Mouse (Mus musculus) lung, embryonic 16.5 days (tissue): ENCODE results near the gene Naa15. TPM values are rescaled to one million over a fixed set of nuclear protein-coding genes. Genes with fewer than 3 reads are reported as not detected.
"Not testable (repeated sequence)": the region's sequence is repeated elsewhere in the genome, so short reads cannot be mapped to it uniquely, and the experiment has no call there.

Experiments
- ATAC-seq: fragments of 200-750 bp; cut with Nextera tagmentation; 2 replicates; pipeline ENCODE4 v1.8.0; 2017; ENCODE audit warnings: low read depth, mild to moderate bottlenecking, moderate library complexity
- H3K27ac ChIP-seq: fragments of 300-500 bp; sonication (generic); 2 replicates; pipeline ENCODE4 v1.5.1; 2014; ENCODE audit warnings: mild to moderate bottlenecking, control low read depth, low read length
- H3K27me3 ChIP-seq: fragments of 300-500 bp; sonication (generic); 2 replicates; pipeline ENCODE4 v1.6.1; 2014; ENCODE audit warnings: low read depth, low read length, mixed read lengths; ENCODE audit not compliant: control insufficient read depth, insufficient read depth
- H3K36me3 ChIP-seq: fragments of 300-500 bp; sonication (generic); 2 replicates; pipeline ENCODE4 v1.6.1; 2014; ENCODE audit warnings: low read length; ENCODE audit not compliant: control insufficient read depth, insufficient read depth
- H3K4me1 ChIP-seq: fragments of 300-500 bp; sonication (generic); replicated peaks from 2 replicates; pipeline ENCODE4 v1.6.1; 2014; ENCODE audit warnings: low read length, mixed read lengths; ENCODE audit not compliant: control insufficient read depth, insufficient read depth
- H3K4me2 ChIP-seq: fragments of 300-500 bp; sonication (generic); 2 replicates; pipeline ENCODE4 v1.6.1; 2014; ENCODE audit warnings: low read depth, low read length, control low read depth
- H3K4me3 ChIP-seq: fragments of 300-500 bp; sonication (generic); 2 replicates; pipeline ENCODE4 v1.5.1; 2014; ENCODE audit warnings: mild to moderate bottlenecking, low read length, control low read depth
- H3K9ac ChIP-seq: fragments of 300-500 bp; sonication (generic); 2 replicates; pipeline ENCODE4 v1.6.1; 2014; ENCODE audit warnings: low read length, control low read depth
- H3K9me3 ChIP-seq: fragments of 300-500 bp; sonication (generic); 2 replicates; pipeline ENCODE4 v1.6.1; 2016; ENCODE audit warnings: low read length; ENCODE audit not compliant: control insufficient read depth
- WGBS: fragments of 180-500 bp; shearing (Covaris S2); extraction: QIAGEN DNeasy Blood & Tissue Kit; methylation state at CpG from one replicate; pipeline ENCODE4 v1.1.7; 2014; 5-methylcytosine and 5-hydroxymethylcytosine counted together
- polyA plus RNA-seq: library from polyadenylated mRNA; unstranded; fragments of >200 nt; fragmentation: Nextera tagmentation; extraction: Ambion mirVana; gene quantifications from 2 replicates; pipeline ENCODE4 v1.2.1, GENCODE M21; 2015

Naa15 gene
- polyA plus RNA-seq, 1 experiment from 2014 or later: 30.0 TPM

- under 1% methylated on average over 29 of the region's 30 CpGs for WGBS
- H3K36me3 ChIP-seq: 0 out of 2 replicates have a peak, but pooled peaks cover 2% of the 10 kb centered on the region
- peak overlapping the region; percentile 91 for H3K27ac ChIP-seq
- peak; percentile 70 for ATAC-seq
- H3K9ac ChIP-seq: peak overlapping the region; percentile 98
- H3K4me2 ChIP-seq: peak overlapping the region; percentile 85; the same call in 1 of the 2 replicates
- no peaks in the 10 kb centered on the region for H3K27me3 ChIP-seq
- no peaks in the 10 kb centered on the region for H3K9me3 ChIP-seq
- H3K4me3 ChIP-seq: peak overlapping the region; percentile 99
- peaks cover 19% of the 10 kb centered on the region for H3K4me1 ChIP-seq
Measured at GRCm38 (mm10) chr3:51416073-51416363, 1.1 kb downstream of the Naa15 start.

DNA sequence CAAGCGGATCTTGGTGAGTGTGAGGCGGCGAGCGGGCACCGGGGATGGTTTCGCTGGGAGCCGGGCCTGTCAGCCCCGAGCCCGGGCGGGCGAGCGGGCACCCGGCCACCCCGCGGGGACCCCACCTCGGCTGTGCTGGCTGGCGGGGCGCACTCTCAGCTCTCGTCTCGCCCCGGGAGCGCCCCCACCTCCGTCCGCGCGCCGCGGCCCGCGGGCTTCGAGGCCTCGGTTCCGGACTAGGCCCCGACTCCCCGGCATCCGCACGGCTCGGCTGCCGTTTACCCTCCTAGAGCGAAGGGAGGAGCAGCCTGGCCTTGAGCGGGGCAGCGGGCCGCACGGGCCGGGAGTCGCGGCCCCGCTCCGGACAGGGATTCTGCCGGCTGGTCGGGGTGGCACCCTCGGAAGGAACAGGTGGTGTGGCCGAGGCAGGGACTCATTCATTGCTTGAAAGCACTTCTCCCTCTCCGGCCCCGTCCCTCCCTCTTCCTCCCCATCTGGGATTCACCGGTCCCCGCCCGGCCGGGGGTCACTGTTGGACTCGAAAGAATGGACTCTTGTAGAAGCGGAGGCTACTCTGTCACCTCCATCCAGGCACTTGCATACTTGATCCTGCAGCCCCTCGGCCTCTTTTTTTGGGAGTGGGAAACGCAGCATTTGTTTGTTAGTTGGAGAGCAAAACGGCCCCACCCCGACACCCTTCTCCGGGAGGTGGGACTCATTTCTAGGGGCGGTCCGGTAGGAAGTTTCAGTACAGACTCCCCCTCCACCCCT is 1.6 kb downstream of the Naa15 start:
- peak overlapping the region; percentile 85 for H3K4me2 ChIP-seq
- H3K27me3 ChIP-seq: no peaks in the 10 kb centered on the region
- ATAC-seq: peak; percentile 53
- WGBS: under 1% methylated on average over 68 of the region's 68 CpGs
- H3K9me3 ChIP-seq: no peaks in the 10 kb centered on the region
- H3K9ac ChIP-seq: peak overlapping the region; percentile 98
- peaks cover 19% of the 10 kb centered on the region for H3K4me1 ChIP-seq
- H3K4me3 ChIP-seq: peak overlapping the region; percentile 99
- H3K27ac ChIP-seq: peak overlapping the region; percentile 91
- 0 out of 2 replicates have a peak, but pooled peaks cover 2% of the 10 kb centered on the region for H3K36me3 ChIP-seq

DNA sequence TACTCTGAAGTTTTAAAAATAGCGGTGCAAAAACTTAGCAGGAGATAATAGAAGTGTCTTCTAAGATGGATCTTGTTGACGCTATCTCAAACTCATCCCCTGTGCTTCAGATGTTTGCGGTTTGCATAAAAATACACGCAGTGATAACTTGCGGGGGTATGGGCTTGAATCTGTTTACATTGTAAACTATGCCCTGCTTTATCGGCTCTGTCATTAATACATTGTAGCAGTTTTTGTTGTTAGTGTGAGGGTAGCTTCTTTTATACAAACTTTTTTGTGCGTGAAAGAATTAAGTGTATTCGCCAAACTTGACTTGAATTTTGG is 2.1 kb downstream of the Naa15 start:
- Histone ChIP-seq H3K9ac (peak overlapping the region; percentile 98), H3K27me3 (no peaks in the 10 kb centered on the region), H3K36me3 (peaks cover 4% of the 10 kb centered on the region; the same call in 1 of the 2 replicates), H3K9me3 (no peaks in the 10 kb centered on the region), H3K4me2 (peak overlapping the region; percentile 85), H3K4me3 (peak overlapping the region; percentile 99), H3K4me1 (peaks cover 21% of the 10 kb centered on the region), H3K27ac (peak overlapping the region; percentile 91)
- WGBS: 6% methylated on average over 8 of the region's 8 CpGs
- ATAC-seq: no peak

- H3K9me3 ChIP-seq: no peaks in the 10 kb centered on the region
- H3K36me3 ChIP-seq: peaks cover 4% of the 10 kb centered on the region; the same call in 1 of the 2 replicates
- H3K4me2 ChIP-seq: peak overlapping the region; percentile 85
- H3K4me1 ChIP-seq: peaks cover 21% of the 10 kb centered on the region
- ATAC-seq: no peak
- WGBS: 36% methylated on average over 2 of the region's 2 CpGs
- H3K9ac ChIP-seq: no peak overlapping the region; the same call in 1 of the 2 replicates
- H3K4me3 ChIP-seq: peak overlapping the region; percentile 99
- H3K27ac ChIP-seq: no peak overlapping the region
- H3K27me3 ChIP-seq: no peaks in the 10 kb centered on the region
Measured at GRCm38 (mm10) chr3:51417485-51417884, 2.5 kb downstream of the Naa15 start.

GRCm38 (mm10) chr3:51417966-51418365 is 3.0 kb downstream of the Naa15 start:
- no peak for ATAC-seq
- no peak overlapping the region; the same call in 1 of the 2 replicates for H3K4me3 ChIP-seq
- WGBS: 46% methylated on average over 2 of the region's 2 CpGs

GRCm38 (mm10) chr3:51421921-51422320 is 7.0 kb downstream of the Naa15 start:
- no peak overlapping the region for H3K4me3 ChIP-seq
- ATAC-seq: no peak
- H3K27ac ChIP-seq: no peak overlapping the region

More at GRCm38 (mm10) chr3:51417966-51418365, 3.0 kb downstream of the Naa15 start:
- Histone ChIP-seq H3K36me3 (peaks cover 4% of the 10 kb centered on the region; the same call in 1 of the 2 replicates), H3K4me2 (no peak overlapping the region), H3K9ac (no peak overlapping the region), H3K9me3 (no peaks in the 10 kb centered on the region), H3K27me3 (no peaks in the 10 kb centered on the region), H3K4me1 (peaks cover 21% of the 10 kb centered on the region), H3K27ac (no peak overlapping the region)

GRCm38 (mm10) chr3:51425394-51425793 is 10.4 kb downstream of the Naa15 start:
- peaks cover 2% of the 10 kb centered on the region; the same call in 1 of the 2 replicates for H3K4me1 ChIP-seq
- H3K27ac ChIP-seq: no peak overlapping the region
- H3K27me3 ChIP-seq: no peaks in the 10 kb centered on the region
- ATAC-seq: no peak
- no peaks in the 10 kb centered on the region for H3K9me3 ChIP-seq
- peaks cover 2% of the 10 kb centered on the region; the same call in 1 of the 2 replicates for H3K36me3 ChIP-seq
- H3K9ac ChIP-seq: no peak overlapping the region
- H3K4me3 ChIP-seq: no peak overlapping the region
- no peak overlapping the region for H3K4me2 ChIP-seq

More at GRCm38 (mm10) chr3:51421921-51422320, 7.0 kb downstream of the Naa15 start:
- Histone ChIP-seq H3K9ac (no peak overlapping the region), H3K27me3 (no peaks in the 10 kb centered on the region), H3K9me3 (no peaks in the 10 kb centered on the region), H3K4me2 (no peak overlapping the region), H3K4me1 (peaks cover 17% of the 10 kb centered on the region), H3K36me3 (peaks cover 4% of the 10 kb centered on the region; the same call in 1 of the 2 replicates)
- 65% methylated on average over 3 of the region's 3 CpGs for WGBS

DNA sequence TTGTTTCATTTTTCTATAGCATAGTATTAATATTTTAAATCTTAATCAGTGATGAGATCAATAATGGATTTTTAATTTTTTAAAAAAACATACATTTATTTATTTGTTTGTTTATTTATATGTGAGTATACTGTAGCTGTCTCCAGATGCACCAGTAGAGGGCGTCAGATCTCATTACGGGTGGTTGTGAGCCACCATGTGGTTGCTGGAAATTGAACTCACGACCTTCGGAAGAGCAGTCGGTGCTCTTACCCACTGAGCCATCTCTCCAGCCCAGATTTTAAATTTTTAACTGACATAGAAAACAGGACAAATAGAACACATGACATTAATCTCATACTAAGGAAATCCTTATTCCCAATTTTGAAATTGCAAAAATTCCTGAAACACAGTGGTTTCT is 19.4 kb downstream of the Naa15 start:
- H3K9ac ChIP-seq: not testable (repeated sequence)

GRCm38 (mm10) chr3:51434871-51435595 is 20.1 kb downstream of the Naa15 start:
- Histone ChIP-seq H3K9me3 (no peaks in the 10 kb centered on the region), H3K27me3 (no peaks in the 10 kb centered on the region), H3K27ac (no peak overlapping the region), H3K36me3 (peaks cover 14% of the 10 kb centered on the region; the same call in 1 of the 2 replicates), H3K4me2 (no peak overlapping the region), H3K4me1 (no peaks in the 10 kb centered on the region), H3K9ac (no peak overlapping the region), H3K4me3 (no peak overlapping the region)
- WGBS: 92% methylated on average over 3 of the region's 3 CpGs
- ATAC-seq: no peak

More for the DNA sequence above, 19.4 kb downstream of the Naa15 start:
- not testable (repeated sequence) for H3K4me3 ChIP-seq, H3K27ac ChIP-seq, H3K9me3 ChIP-seq, ATAC-seq, H3K4me1 ChIP-seq, H3K27me3 ChIP-seq, H3K4me2 ChIP-seq
- 79% methylated on average over 5 of the region's 5 CpGs for whole genome bisulfite sequencing
- H3K36me3 ChIP-seq: peaks cover 13% of the 10 kb centered on the region; the same call in 1 of the 2 replicates
